ENCODE assay signal across 9 mouse cellular contexts in genomic region chr5:74792301-74792700, GRCm38 (mm10).
A peak's percentile ranks its signal among the peaks of the same experiment; 100 is the strongest.
DNase-seq lines count a peak whose midpoint lies in the region; ATAC-seq and TF ChIP-seq lines count a peak whose summit lies in the region.
"Had no signal": no experiment of that assay in that cellular context is flagged by ENCODE, and none has a peak within 500 bp of the region (broad histone marks: within the 10 kb centered on the region; RNA-seq: fewer than 3 reads in every experiment).

No protein-coding gene starts in this region.

- peak overlapping the region; percentile 16 to 26; a peak in 2 of 4 replicates for H3K4me3 ChIP-seq in ES-E14 (ENCODE audit: insufficient read depth in 1 of 2, low read depth in 1 of 2, low read length in 2 of 2, poor library complexity in 1 of 2, severe bottlenecking in 1 of 2)
- H3K4me3 ChIP-seq in cerebellum, adult 2 months (replicated peaks; ENCODE audit: insufficient read depth, low read depth, low read length), result no peak overlapping the region
- H3K4me3 ChIP-seq in liver, embryonic 14.5 days (ENCODE audit: insufficient read depth in 1 of 2, low read depth in 2 of 2, low read length in 2 of 2), result no peak overlapping the region
- no peak overlapping the region for H3K4me3 ChIP-seq in neural tube, embryonic 14.5 days (ENCODE audit: low read depth, low read length)

- no peaks in the 10 kb centered on the region for H3K9me3 ChIP-seq in ES-E14 (ENCODE audit: control insufficient read depth, insufficient read depth, low read depth, low read length)
- H3K9me3 ChIP-seq in liver, embryonic 14.5 days (ENCODE audit: control insufficient read depth, low read length), result no peaks in the 10 kb centered on the region
- H3K9me3 ChIP-seq in neural tube, embryonic 14.5 days (ENCODE audit: control insufficient read depth, low read length), result no peaks in the 10 kb centered on the region
- H3K9me3 ChIP-seq: G1E had no signal

- WGBS in cerebellum, adult 2 months, result under 1% methylated on average over 7 of the region's 7 CpGs
- 2% methylated on average over 7 of the region's 7 CpGs for WGBS in large intestine, adult 2 months
- 5% methylated on average over 7 of the region's 7 CpGs for WGBS in liver, embryonic 14.5 days (ENCODE audit: insufficient replicate concordance)
- 4% methylated on average over 7 of the region's 7 CpGs for WGBS in neural tube, embryonic 14.5 days

- peaks cover 3 to 11% of the 10 kb centered on the region in 2 experiments for H3K4me1 ChIP-seq in ES-E14 (ENCODE audit: control insufficient read depth in 2 of 2, insufficient read depth in 2 of 2, low read length in 2 of 2, poor library complexity in 1 of 2)
- H3K4me1 ChIP-seq in cerebellum, adult 2 months (ENCODE audit: control insufficient read depth, insufficient read depth, low read length), result no peaks in the 10 kb centered on the region
- H3K4me1 ChIP-seq in liver, embryonic 14.5 days (replicated peaks; ENCODE audit: control insufficient read depth in 2 of 2, insufficient read depth in 2 of 2, low read length in 1 of 2), result no peaks in the 10 kb centered on the region; a peak in 1 of 4 replicates
- H3K4me1 ChIP-seq in neural tube, embryonic 14.5 days (ENCODE audit: control insufficient read depth, insufficient read depth, low read length), result peaks cover 11% of the 10 kb centered on the region

- no peak for TF ChIP-seq POLR2A in cerebellum, adult 2 months (IDR thresholded peaks at IDR 0.05; ENCODE audit: borderline replicate concordance, insufficient read depth, low read length)

- no peak overlapping the region for H3K4me2 ChIP-seq in liver, embryonic 14.5 days (ENCODE audit: low read depth)
- peak overlapping the region; percentile 33; the same call in 1 of the 2 replicates for H3K4me2 ChIP-seq in neural tube, embryonic 14.5 days (ENCODE audit: low read depth, low read length)

- DNase-seq in ES-E14 (ENCODE audit: low read depth, low spot score), result no peak
- DNase-seq in cerebellum, adult 2 months, result peak; percentile 48 to 53
- DNase-seq in forelimb bud, embryonic 11.5 days (ENCODE audit: low read depth, low spot score), result peak; percentile 83
- DNase-seq in heart, postnatal 14 days, result peak; percentile 86 to 91
- DNase-seq in large intestine, adult 2 months (ENCODE audit: low read depth, low spot score), result peak; percentile 58
- peak in 2 of 3 experiments; percentile 7 to 9 for DNase-seq in liver, embryonic 14.5 days (ENCODE audit: low read depth in 3 of 3, low spot score in 3 of 3)
- DNase-seq in urinary bladder, adult 18-20 months (ENCODE audit: low spot score in 2 of 2), result peak; percentile 67 to 86

- intact Hi-C loops in heart, postnatal 14 days (cut with DNase I), result loop anchor here (2.0 to 10.0 kb wide), 5 partner anchors 75 to 478 kb away; partner anchors contain the start of gene Pdgfra

- no peak for TF ChIP-seq EP300 in liver, embryonic 14.5 days (IDR thresholded peaks at IDR 0.05; ENCODE audit: low read depth)

- H3K36me3 ChIP-seq in ES-E14 (ENCODE audit: control insufficient read depth, insufficient read depth, low read length, poor library complexity, severe bottlenecking), result no peaks in the 10 kb centered on the region
- no peaks in the 10 kb centered on the region for H3K36me3 ChIP-seq in liver, embryonic 14.5 days (replicated peaks; ENCODE audit: control insufficient read depth, insufficient read depth, low read depth)
- H3K36me3 ChIP-seq in neural tube, embryonic 14.5 days (ENCODE audit: control insufficient read depth, insufficient read depth, low read length), result no peaks in the 10 kb centered on the region
- H3K36me3 ChIP-seq: G1E had no signal

- no peaks in the 10 kb centered on the region for H3K27me3 ChIP-seq in cerebellum, adult 2 months (ENCODE audit: control insufficient read depth, insufficient read depth, low read length)
- H3K27me3 ChIP-seq in liver, embryonic 14.5 days (ENCODE audit: control insufficient read depth, insufficient read depth, low read length), result no peaks in the 10 kb centered on the region
- no peaks in the 10 kb centered on the region for H3K27me3 ChIP-seq in neural tube, embryonic 14.5 days (ENCODE audit: control insufficient read depth, insufficient read depth, low read length)

- H3K9ac ChIP-seq in ES-E14 (ENCODE audit: insufficient read depth, low read depth, low read length, poor library complexity, severe bottlenecking), result 0 out of 2 replicates have a peak overlapping the region, but pooled peaks have one; percentile 42
- no peak overlapping the region for H3K9ac ChIP-seq in liver, embryonic 14.5 days (replicated peaks)
- H3K9ac ChIP-seq in neural tube, embryonic 14.5 days (replicated peaks; ENCODE audit: low read depth, low read length), result peak overlapping the region; percentile 37

- no peak for TF ChIP-seq CTCF in cerebellum, adult 2 months (IDR thresholded peaks at IDR 0.05; ENCODE audit: borderline replicate concordance, insufficient read depth, low read depth, low read length)
- 0 out of 2 replicates have a peak, but pooled peaks have one; percentile 5 for TF ChIP-seq CTCF in liver, embryonic 14.5 days (IDR thresholded peaks at IDR 0.05; ENCODE audit: low read depth)

- no peak overlapping the region for H3K27ac ChIP-seq in ES-E14 (ENCODE audit: insufficient read depth, low read depth, low read length, poor library complexity, severe bottlenecking)
- no peak overlapping the region for H3K27ac ChIP-seq in cerebellum, adult 2 months (ENCODE audit: insufficient read depth, low read length)
- no peak overlapping the region for H3K27ac ChIP-seq in liver, embryonic 14.5 days
- peak overlapping the region; percentile 44 for H3K27ac ChIP-seq in neural tube, embryonic 14.5 days (ENCODE audit: low read depth, low read length)

- no peak for ATAC-seq in liver, embryonic 14.5 days (ENCODE audit: insufficient read depth)
- ATAC-seq in neural tube, embryonic 14.5 days (ENCODE audit: low read depth), result peak; percentile 83

- in situ Hi-C loops in ES-E14 (cut with MboI; ENCODE audit: low sequenced_read_pairs in 2 of 2, unreplicated experiment in 2 of 2), result loop anchor here in 1 of 2 experiments (10.0 kb wide), 1 partner anchor 352 kb away; no protein-coding TSS in a partner anchor

TF ChIP-seq in ES-E14, 5 proteins besides CTCF, POLR2A, EP300 and RAD21:
- TF ChIP-seq ZC3H11A (IDR thresholded peaks at IDR 0.05; ENCODE audit: borderline replicate concordance, low read depth, low read length) (no peak), CHD2 (IDR thresholded peaks at IDR 0.05; ENCODE audit: low read depth, low read length) (no peak), HCFC1 (IDR thresholded peaks at IDR 0.05; ENCODE audit: borderline replicate concordance, insufficient read depth, low read length) (no peak), ZNF384 (IDR thresholded peaks at IDR 0.05; ENCODE audit: low read depth, low read length) (no peak), MAFK (IDR thresholded peaks at IDR 0.05; ENCODE audit: insufficient read depth, low read depth, low read length) (no peak)

Comparison
In these comparisons a context has a peak if more than half of its experiments do, and no peak if none do; other contexts are left out.
1. H3K4me3 ChIP-seq: peak in ES-E14 (2 of 2); none in cerebellum, adult 2 months (single experiment), liver, embryonic 14.5 days (0 of 2) and neural tube, embryonic 14.5 days (single experiment).